Mouse (Mus musculus) kidney, embryonic 15.5 days (tissue): ENCODE measurements around the gene Xpo6. TPM values are rescaled to one million over a fixed set of nuclear protein-coding genes. Genes with fewer than 3 reads are reported as not detected.

Source experiments
- ATAC-seq: fragments of 200-750 bp; cut with Nextera tagmentation; replicated peaks from 2 replicates; pipeline ENCODE4 v1.8.0; 2017; ENCODE audit warnings: moderate TSS enrichment; ENCODE audit not compliant: low FRiP score
- H3K27ac ChIP-seq: fragments of 300-500 bp; sonication (generic); 2 replicates; pipeline ENCODE4 v1.5.1; 2015; ENCODE audit warnings: mild to moderate bottlenecking, inconsistent platforms
- H3K27me3 ChIP-seq: fragments of 300-500 bp; sonication (generic); 2 replicates; pipeline ENCODE4 v1.6.1; 2015; ENCODE audit warnings: inconsistent platforms
- H3K36me3 ChIP-seq: fragments of 300-500 bp; sonication (generic); 2 replicates; pipeline ENCODE4 v1.6.1; 2015; ENCODE audit warnings: inconsistent platforms
- H3K4me1 ChIP-seq: fragments of 300-500 bp; sonication (generic); 2 replicates; pipeline ENCODE4 v1.6.1; 2015; ENCODE audit warnings: inconsistent platforms
- H3K4me2 ChIP-seq: fragments of 300-500 bp; sonication (generic); 2 replicates; pipeline ENCODE4 v1.6.1; 2015; ENCODE audit warnings: moderate library complexity, mild to moderate bottlenecking, inconsistent platforms
- H3K4me3 ChIP-seq: fragments of 300-500 bp; sonication (generic); replicated peaks from 2 replicates; pipeline ENCODE4 v1.5.1; 2015; ENCODE audit warnings: mild to moderate bottlenecking, inconsistent platforms
- H3K9ac ChIP-seq: fragments of 300-500 bp; sonication (generic); 2 replicates; pipeline ENCODE4 v1.6.1; 2015; ENCODE audit warnings: mild to moderate bottlenecking, inconsistent platforms
- H3K9me3 ChIP-seq: fragments of 300-500 bp; sonication (generic); replicated peaks from 2 replicates; pipeline ENCODE4 v1.6.1; 2016; ENCODE audit warnings: inconsistent platforms
- WGBS: fragments of 180-500 bp; shearing (Covaris S2); methylation state at CpG from one replicate; pipeline ENCODE4 v1.1.7; 2015; ENCODE audit warnings: mixed read lengths; 5-methylcytosine and 5-hydroxymethylcytosine counted together
- polyA plus RNA-seq: library from polyadenylated mRNA; unstranded; fragments of >200 nt; fragmentation: Nextera tagmentation; extraction: Ambion mirVana; gene quantifications from 2 replicates; pipeline ENCODE4 v1.2.1, GENCODE M21; 2015

Gene Xpo6
- polyA plus RNA-seq, 1 experiment from 2014 or later, result 54.7 TPM

DNA sequence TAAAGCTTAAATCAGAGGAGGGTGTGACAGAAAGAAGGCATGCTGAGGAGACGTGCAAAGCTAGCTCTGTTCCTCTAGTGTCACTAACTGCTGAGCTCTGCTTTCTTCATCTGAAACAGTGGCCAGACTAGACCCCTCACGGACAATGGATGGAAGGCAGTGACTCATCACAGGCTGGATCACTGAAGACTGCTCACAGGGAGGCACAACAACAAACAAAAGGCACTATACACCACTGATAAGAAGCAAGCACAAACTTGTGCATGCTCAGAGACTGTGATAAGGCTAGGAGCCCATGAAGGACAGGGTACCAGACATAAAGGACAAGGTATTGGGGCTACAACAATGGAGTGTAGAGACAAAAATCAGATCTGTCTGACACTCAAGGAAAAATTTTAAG lies 89.1 kb downstream of the Xpo6 start:
- H3K9me3 ChIP-seq, result no peaks in the 10 kb centered on the region
- no peak overlapping the region for H3K4me2 ChIP-seq
- H3K9ac ChIP-seq, result no peak overlapping the region
- no peaks in the 10 kb centered on the region for H3K4me1 ChIP-seq
- H3K27ac ChIP-seq, result no peak overlapping the region
- WGBS, result 76% methylated on average over 2 of the region's 2 CpGs
- peaks cover 96% of the 10 kb centered on the region for H3K36me3 ChIP-seq
- H3K27me3 ChIP-seq, result no peaks in the 10 kb centered on the region
- H3K4me3 ChIP-seq, result no peak overlapping the region
- no peak for ATAC-seq

- no peak for ATAC-seq
- Histone ChIP-seq H3K4me2 (no peak overlapping the region), H3K9ac (no peak overlapping the region), H3K27me3 (no peaks in the 10 kb centered on the region), H3K9me3 (no peaks in the 10 kb centered on the region), H3K36me3 (peaks cover 96% of the 10 kb centered on the region), H3K4me3 (no peak overlapping the region), H3K27ac (no peak overlapping the region), H3K4me1 (no peaks in the 10 kb centered on the region)
- WGBS, result 78% methylated on average over 3 of the region's 3 CpGs
These were observed 90.4 kb downstream of the Xpo6 start for GRCm38 (mm10) chr7:126109898-126110297.

DNA sequence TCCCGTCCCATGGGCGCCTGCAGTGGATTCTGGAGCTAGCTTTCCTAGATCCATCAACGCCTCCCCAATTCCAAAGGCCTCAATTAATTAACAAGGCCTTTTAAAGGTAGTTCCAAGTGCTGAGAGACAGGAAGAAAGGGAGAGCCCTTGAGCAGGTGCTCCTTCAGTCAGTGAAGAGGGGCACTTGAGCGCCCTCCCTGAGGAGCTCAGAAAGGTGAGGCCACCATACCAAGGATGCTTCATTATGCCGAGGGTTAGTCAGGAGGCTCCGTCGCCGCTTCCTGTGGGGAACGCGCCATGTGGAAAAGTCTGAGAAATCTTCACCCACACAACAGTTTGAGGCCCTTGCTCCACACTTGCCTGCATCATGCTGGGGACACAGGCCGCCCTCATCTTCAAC lies 99.9 kb downstream of the Xpo6 start:
- Histone ChIP-seq H3K4me3 (no peak overlapping the region), H3K27ac (no peak overlapping the region), H3K9me3 (no peaks in the 10 kb centered on the region), H3K9ac (no peak overlapping the region), H3K4me1 (no peaks in the 10 kb centered on the region), H3K27me3 (no peaks in the 10 kb centered on the region), H3K36me3 (peaks cover 81% of the 10 kb centered on the region), H3K4me2 (no peak overlapping the region)
- 94% methylated on average over 11 of the region's 11 CpGs for WGBS
- no peak for ATAC-seq

DNA sequence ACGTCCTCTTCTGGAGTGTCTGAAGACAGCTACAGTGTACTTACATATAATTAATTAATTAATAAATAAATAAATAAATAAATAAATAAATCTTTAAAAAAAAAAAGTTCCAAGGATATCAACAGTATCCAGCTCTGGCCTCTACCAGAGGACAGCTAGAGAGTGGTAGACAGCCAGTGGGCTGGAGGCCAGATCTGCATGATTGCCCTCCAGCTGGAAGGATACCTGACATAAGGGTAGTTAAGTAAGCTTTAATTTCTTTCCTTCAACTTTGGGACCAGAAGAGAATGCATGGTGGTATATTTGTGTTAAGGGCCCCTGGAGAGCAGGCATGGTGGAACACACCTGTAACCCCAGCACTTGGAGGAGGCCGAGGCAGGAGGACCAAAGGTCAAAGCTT lies 100.5 kb downstream of the Xpo6 start:
- Histone ChIP-seq H3K9me3 (no peaks in the 10 kb centered on the region), H3K36me3 (peaks cover 75% of the 10 kb centered on the region), H3K4me3 (no peak overlapping the region), H3K27ac (no peak overlapping the region), H3K4me2 (no peak overlapping the region), H3K27me3 (no peaks in the 10 kb centered on the region), H3K9ac (no peak overlapping the region), H3K4me1 (no peaks in the 10 kb centered on the region)
- WGBS, result 81% methylated on average over 2 of the region's 2 CpGs
- no peak for ATAC-seq

DNA sequence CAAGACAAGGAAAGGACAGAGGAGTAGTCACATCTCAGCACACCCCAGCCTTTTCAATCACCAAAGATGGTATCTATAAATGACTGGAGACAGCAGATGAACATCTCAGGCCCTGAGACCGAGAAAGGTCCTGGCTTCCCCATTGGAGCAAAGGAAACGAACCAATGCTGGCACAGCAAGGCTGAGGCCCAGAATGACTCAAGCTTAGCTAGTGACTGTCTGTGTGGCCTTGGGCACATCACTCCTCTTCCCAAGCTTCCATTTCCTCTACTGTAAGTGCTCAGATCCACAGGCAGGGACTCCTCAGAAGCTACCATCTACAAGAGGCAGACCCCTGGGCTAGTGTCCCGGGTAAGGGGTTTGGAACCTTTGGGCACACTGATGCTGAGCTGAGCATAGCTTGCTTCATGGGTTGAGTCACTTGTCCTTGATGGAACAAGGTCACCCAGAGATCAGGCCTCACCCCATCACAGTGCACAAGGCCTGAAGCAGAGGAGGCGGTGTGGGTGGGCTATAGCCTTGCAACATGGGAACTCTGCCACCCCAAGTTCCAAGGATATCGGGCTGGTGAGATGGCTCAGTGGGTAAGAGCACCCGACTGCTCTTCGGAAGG lies 101.0 kb downstream of the Xpo6 start:
- no peaks in the 10 kb centered on the region for H3K27me3 ChIP-seq
- H3K36me3 ChIP-seq, result peaks cover 69% of the 10 kb centered on the region
- ATAC-seq, result 0 out of 2 replicates have a peak, but pooled peaks have one; percentile 20
- no peaks in the 10 kb centered on the region for H3K4me1 ChIP-seq
- 93% methylated on average over 7 of the region's 7 CpGs for WGBS
- no peak overlapping the region for H3K4me3 ChIP-seq
- H3K9ac ChIP-seq, result no peak overlapping the region
- no peak overlapping the region for H3K27ac ChIP-seq
- H3K9me3 ChIP-seq, result no peaks in the 10 kb centered on the region
- no peak overlapping the region for H3K4me2 ChIP-seq

DNA sequence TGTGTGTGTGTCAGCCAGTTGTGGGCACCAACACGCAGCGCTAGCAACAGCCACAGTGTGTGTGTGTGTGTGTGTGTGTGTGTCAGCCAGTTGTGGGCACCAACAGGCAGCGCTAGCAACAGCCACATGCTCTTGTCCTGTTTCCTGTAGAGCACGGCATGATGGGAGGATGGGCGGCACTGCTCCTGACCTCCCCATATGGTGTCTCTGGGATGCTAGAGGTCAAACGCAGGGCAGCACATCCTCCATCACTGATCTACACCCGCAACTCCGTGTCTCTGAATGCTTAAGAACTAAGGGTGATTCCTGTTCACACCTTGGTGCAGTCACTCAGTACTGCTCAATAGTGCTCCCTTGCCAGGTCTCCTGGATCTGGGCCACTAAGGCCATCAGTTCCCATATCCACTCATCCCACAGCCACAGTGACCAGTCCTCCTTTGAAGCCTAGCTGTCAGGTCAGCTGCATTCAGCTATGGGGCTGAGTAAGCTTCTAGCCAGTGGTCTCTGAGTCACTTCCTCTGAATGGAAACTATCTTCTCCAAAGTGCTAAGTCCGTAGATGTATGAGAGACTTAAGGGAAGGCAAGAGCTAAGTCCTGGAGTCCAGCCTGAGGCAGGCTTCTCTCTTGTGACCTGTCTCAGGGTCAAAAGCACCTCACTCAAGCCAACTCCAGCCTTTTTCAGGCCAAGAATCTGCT lies 102.9 kb downstream of the Xpo6 start:
- Histone ChIP-seq H3K4me1 (no peaks in the 10 kb centered on the region), H3K4me2 (no peak overlapping the region), H3K36me3 (peaks cover 52% of the 10 kb centered on the region), H3K4me3 (no peak overlapping the region), H3K27me3 (no peaks in the 10 kb centered on the region), H3K27ac (0 out of 2 replicates have a peak overlapping the region, but pooled peaks have one; percentile 18), H3K9ac (no peak overlapping the region), H3K9me3 (no peaks in the 10 kb centered on the region)
- no peak for ATAC-seq
- WGBS, result 64% methylated on average over 7 of the region's 9 CpGs

DNA sequence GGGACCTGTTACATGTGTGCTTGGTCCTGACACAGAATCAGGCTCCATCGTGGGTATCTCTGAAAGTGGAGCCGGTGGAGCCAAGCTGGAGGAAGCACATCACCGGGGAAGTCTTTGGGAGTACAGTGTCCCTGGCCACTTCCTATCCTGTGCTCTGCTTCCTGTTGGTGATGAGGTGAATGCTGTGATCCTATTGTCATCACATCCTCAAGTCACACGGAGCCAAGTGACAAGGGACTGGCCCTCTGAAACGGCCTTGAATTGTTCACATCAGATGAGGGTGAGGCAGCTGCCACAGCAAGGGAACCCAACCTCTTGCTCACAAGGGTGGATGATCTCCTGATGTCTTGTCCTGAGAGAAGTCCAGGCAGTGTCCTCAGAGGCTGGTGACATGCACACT lies 103.7 kb downstream of the Xpo6 start:
- Histone ChIP-seq H3K4me1 (no peaks in the 10 kb centered on the region), H3K27me3 (no peaks in the 10 kb centered on the region), H3K9ac (no peak overlapping the region), H3K4me3 (no peak overlapping the region), H3K36me3 (peaks cover 44% of the 10 kb centered on the region), H3K4me2 (no peak overlapping the region), H3K27ac (no peak overlapping the region), H3K9me3 (no peaks in the 10 kb centered on the region)
- 0 out of 2 replicates have a peak, but pooled peaks have one; percentile 49 for ATAC-seq
- 79% methylated on average over 5 of the region's 5 CpGs for WGBS

GRCm38 (mm10) chr7:126094738-126095137 lies 105.6 kb downstream of the Xpo6 start:
- H3K27me3 ChIP-seq, result no peaks in the 10 kb centered on the region
- H3K27ac ChIP-seq, result no peak overlapping the region
- no peak overlapping the region for H3K4me2 ChIP-seq
- 91% methylated on average over 5 of the region's 5 CpGs for WGBS
- no peak overlapping the region for H3K4me3 ChIP-seq
- no peaks in the 10 kb centered on the region for H3K4me1 ChIP-seq
- no peaks in the 10 kb centered on the region for H3K9me3 ChIP-seq
- H3K9ac ChIP-seq, result no peak overlapping the region
- H3K36me3 ChIP-seq, result peaks cover 26% of the 10 kb centered on the region
- no peak for ATAC-seq

DNA sequence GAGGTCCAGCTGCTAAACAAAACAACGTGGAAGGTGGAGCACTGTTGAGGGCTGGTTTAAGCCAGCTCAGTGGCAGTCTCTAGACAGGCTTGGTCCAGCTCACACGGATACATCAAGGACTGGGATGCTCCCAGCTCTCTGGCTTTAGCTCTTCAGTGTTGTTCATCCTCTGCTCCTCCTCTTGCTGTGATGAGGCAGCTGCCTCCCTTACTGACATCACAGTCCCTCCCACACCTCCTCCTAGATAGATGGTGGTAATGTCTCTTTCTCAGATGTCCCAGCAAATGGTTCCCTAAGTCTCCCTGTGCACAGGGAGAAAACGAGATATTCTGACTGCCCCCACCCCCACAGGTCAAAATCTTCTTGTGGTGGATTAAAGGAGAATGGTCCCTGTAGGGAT lies 107.1 kb downstream of the Xpo6 start:
- Histone ChIP-seq H3K27me3 (no peaks in the 10 kb centered on the region), H3K4me1 (no peaks in the 10 kb centered on the region), H3K9me3 (no peaks in the 10 kb centered on the region), H3K9ac (no peak overlapping the region), H3K4me3 (no peak overlapping the region), H3K36me3 (peaks cover 14% of the 10 kb centered on the region), H3K4me2 (no peak overlapping the region), H3K27ac (no peak overlapping the region)
- no peak for ATAC-seq
- 34% methylated on average over 3 of the region's 3 CpGs for WGBS

DNA sequence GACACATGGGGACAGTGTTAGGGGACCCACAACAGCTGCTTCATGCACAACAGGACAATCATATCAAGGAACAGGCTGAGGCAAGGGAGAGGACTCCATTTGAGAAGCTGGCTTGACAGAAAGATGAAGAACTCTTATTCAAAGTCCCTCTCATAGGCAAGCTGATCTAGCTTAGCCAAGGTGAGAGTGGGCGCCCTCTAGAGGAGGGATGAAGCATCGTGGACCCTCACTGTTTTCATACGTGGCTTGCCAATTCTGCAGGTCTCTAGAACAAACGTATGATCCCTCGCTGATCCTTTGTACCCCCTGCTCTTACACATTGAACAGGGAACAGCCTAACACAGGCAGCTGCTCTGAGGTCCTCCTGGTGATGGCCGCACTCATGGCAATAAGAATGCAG lies 110.5 kb downstream of the Xpo6 start:
- no peaks in the 10 kb centered on the region for H3K36me3 ChIP-seq
- H3K9me3 ChIP-seq, result no peaks in the 10 kb centered on the region
- ATAC-seq, result no peak
- no peak overlapping the region for H3K27ac ChIP-seq
- no peak overlapping the region for H3K4me2 ChIP-seq
- 21% methylated on average over 6 of the region's 6 CpGs for WGBS
- no peak overlapping the region for H3K9ac ChIP-seq
- peaks cover 16% of the 10 kb centered on the region; the same call in 1 of the 2 replicates for H3K4me1 ChIP-seq
- no peak overlapping the region for H3K4me3 ChIP-seq
- peaks cover 13% of the 10 kb centered on the region; the same call in 1 of the 2 replicates for H3K27me3 ChIP-seq

GRCm38 (mm10) chr7:126088155-126088554 lies 112.1 kb downstream of the Xpo6 start:
- no peak for ATAC-seq
- Histone ChIP-seq H3K9ac (no peak overlapping the region), H3K27ac (no peak overlapping the region), H3K4me1 (peaks cover 28% of the 10 kb centered on the region), H3K4me2 (no peak overlapping the region), H3K36me3 (no peaks in the 10 kb centered on the region), H3K9me3 (no peaks in the 10 kb centered on the region), H3K27me3 (peaks cover 29% of the 10 kb centered on the region), H3K4me3 (no peak overlapping the region)
- WGBS, result 18% methylated on average over 6 of the region's 6 CpGs

- no peaks in the 10 kb centered on the region for H3K36me3 ChIP-seq
- H3K4me2 ChIP-seq, result no peak overlapping the region
- peaks cover 35% of the 10 kb centered on the region for H3K27me3 ChIP-seq
- no peaks in the 10 kb centered on the region for H3K9me3 ChIP-seq
- no peak overlapping the region for H3K4me3 ChIP-seq
- WGBS, result 64% methylated on average over 10 of the region's 10 CpGs
- H3K9ac ChIP-seq, result no peak overlapping the region
- H3K4me1 ChIP-seq, result peaks cover 32% of the 10 kb centered on the region
- ATAC-seq, result no peak
- no peak overlapping the region for H3K27ac ChIP-seq
These were observed 112.7 kb downstream of the Xpo6 start for GRCm38 (mm10) chr7:126087602-126088001.
